Mouse (Mus musculus) adrenal gland, postnatal 25 days (tissue): ENCODE results near the gene Rab11a. TPM values are rescaled to one million over a fixed set of nuclear protein-coding genes. Genes with fewer than 3 reads are reported as not detected.

ENCODE experiments used
- DNase-seq: peaks from one replicate; pipeline ENCODE4 v3.0.0; 2021; ENCODE audit warnings: mixed read lengths
- long read RNA-seq: library from polyadenylated mRNA; stranded (forward); transcript quantifications from one replicate; pipeline ENCODE4 v2.0.0, GENCODE M21; 2021
- total RNA-seq: library from RNA; stranded (reverse); gene quantifications from 2 replicates; pipeline ENCODE4 v1.2.3, GENCODE M21; 2021

The Rab11a gene
- 217 and 270 TPM in 2 replicates for total RNA-seq
- long read RNA-seq, transcript Rab11a-208 (5 exons, 2,336 nt) = major isoform, 100 of 115 reads
- long read RNA-seq, transcript Rab11a-204 (3 exons, 726 nt) = minor isoform, 5 of 115 reads
- long read RNA-seq, partial matches to known transcripts = 3 of 115 reads
- long read RNA-seq, other reads (novel, unspliced or antisense) = 6 of 115 reads

DNA sequence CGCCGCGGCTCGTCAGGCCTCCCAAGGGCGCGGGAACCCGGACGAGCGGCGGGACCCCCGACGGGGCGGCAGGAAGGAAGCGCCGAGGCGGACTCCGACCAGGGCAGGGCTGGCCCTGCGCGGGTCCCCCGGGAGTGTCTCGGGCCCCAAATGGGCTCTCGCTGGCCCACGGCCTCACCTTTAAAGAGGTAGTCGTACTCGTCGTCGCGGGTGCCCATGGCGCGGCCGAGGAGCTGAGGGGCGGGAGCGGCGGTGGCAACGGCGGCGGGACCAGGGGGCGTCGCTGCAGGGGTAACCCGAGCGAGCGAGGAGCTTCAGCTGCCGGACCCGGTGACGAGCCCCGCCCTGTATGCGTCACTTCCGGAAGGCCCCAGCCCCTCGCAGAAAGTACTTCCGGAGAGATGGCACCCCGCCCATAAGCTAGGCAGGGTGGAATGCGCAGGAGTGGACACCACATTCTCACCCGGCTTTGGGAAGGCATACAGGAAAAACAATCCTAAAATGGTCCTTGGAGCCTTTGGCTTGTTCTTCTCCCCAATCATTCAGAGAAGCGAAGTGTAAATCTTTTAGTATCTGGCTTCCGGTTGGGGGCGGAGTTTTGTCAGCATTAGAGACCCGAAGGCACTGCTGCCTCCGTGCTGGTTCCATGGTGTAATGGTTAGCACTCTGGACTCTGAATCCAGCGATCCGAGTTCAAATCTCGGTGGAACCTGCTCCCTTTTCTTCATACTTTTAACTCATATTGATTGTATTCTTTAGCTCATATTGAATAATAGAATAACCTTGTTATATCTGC, at the start of gene Rab11a:
Rab11a (minus strand) TSS at position 353 of the 796 bp plus-strand sequence.
- DNase-seq = peak; percentile 96

DNA sequence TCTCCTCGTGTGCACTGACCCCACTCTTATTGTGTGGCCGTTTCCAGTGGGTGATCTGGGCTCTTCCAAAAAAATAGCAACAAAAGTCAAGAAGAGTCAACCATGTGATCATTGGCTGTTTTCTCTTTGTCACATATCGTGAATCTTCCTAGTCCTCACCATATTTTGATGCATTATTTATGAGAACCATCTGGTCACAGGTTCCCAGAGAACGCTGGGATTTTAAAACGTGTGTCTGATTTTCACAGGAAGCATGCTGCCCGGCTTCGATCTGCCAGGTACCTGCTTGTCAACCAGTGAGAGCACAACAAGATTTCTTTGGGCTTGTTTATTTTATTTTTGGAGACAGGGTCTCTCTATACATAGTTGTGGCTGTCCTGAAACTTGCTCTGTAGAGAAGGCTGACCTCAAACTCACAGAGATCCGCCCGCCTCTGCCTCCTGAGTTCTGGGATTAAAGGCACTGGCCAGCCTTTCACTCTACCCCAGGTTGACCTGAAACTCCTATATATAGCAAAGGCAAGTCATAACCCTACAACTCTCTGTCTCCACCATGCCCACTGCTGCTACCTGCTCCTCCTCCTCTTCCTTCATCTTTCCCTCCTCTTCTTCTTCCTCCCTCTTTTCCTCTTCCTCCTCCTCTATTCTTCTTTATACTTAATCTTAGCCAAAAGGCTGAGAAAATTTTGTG, 48.8 kb upstream of the Rab11a start:
- no peak for DNase-seq

DNA sequence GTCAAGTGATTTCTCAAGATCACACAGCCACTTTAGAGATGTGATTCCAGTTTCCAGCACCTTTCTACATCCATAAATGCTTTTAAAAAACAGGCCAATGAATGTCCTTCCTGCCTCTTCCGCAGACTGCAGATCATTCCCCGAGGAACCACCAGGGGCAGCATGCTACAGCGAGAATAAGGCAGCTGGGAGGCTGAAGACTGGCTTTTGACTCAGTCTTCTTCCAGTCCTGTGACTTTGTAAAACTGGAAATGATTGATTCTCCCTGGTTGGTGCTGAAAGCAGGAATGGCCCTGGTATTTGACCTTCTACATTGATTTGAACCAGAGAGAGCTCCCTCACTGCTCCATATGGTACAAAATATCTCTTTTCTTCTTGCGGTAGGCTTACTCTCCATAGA, 47.3 kb upstream of the Rab11a start:
- DNase-seq = peak; percentile 78

DNA sequence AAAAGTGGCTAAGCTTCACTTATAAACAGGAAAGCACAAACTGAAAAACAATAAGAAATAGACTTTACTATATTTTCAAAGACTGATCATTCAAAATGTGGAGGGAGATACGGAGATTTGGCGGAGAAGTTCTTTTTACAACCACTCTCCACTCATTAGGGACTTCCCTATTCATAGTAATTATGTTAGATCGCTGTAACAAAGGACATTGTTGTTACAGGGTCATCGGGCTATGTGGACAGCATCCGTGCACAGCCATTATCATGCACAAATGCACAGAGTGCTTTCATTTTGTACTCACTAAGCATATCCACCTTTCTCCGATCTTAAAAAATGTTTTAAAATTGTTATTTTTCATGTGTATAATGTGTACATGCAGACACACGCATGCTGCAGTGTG, 46.0 kb upstream of the Rab11a start:
- DNase-seq = no peak

DNA sequence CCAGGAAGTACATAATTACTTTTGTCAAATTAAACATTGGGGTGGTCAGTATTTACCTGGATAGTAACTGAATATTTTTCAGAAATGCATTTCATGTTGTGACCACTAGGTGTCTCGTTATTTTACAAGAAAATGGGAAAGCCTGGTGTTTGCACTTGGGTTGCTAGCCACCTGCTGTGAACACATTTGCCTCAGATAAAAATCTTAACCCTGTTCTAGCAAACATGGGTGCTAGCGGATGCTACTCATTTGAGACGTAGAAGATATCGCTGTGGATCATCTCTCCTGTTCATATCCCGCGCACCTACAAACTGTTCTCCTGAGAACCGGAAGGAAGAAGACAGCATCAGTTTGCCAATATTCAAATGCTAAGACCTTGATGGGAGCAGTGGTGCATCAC, 42.1 kb upstream of the Rab11a start:
- DNase-seq = no peak

DNA sequence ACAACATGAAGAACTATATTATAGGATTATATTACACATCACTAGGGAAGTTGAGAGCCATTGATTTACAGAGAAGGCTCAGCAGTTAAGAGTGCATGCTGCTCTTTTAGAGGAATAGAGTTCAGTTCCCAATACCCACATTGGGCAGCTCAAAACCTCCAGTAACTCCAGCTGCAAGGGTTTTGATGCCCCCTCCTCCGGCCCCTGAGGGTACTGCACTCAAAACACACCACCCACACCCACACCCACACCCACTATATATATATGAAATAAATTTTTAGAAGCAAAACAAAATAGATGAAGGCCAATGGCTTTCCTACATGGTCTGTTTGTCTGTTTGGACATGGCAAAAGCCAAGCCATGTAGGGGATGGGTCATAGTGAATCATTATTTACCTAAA, 40.6 kb upstream of the Rab11a start:
- DNase-seq = no peak

DNA sequence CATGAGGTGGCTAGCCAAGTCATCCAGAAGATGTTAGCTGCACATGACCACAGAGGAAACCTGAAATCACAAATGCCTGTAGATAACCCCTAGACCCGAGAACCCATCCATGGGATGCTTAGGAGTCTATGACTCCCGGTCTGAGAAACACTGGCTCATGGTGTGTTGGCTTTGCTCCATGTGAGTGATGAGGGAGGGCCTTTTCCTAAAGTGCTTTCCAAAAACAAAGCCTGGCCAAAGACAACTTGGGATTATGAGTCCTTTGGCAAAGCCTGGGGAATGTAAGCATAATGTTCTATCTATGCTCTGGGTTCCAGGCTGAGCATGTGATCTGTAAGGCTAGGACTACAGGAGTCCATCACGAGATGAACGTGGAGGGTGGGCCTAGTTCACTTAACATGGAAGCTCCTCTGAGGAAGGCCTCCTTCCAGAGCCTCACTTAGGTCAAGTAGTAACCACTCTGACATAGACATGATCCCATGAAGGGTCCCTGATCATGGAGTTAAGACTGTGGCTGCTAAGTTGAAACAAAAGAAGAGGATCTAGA, 40.0 kb upstream of the Rab11a start:
- no peak for DNase-seq

DNA sequence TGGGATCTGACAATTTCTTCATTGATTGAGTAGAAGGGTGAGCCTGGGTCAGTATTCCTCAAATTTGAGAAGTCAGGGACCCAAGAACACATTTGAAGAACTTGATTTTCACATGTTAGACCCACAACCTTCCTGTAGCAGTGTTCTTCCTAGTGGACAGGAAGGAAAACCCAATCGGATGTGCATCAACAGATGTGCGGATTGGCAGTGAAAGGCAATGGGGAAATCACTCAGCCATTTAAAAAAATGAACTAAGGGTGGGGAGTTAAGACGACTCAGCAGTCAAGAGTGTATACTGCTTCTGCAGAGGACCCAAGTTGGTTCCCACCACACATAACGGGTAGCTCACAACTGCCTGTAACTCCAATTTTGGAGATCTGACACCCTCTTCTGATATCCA, 37.9 kb upstream of the Rab11a start:
- no peak for DNase-seq

DNA sequence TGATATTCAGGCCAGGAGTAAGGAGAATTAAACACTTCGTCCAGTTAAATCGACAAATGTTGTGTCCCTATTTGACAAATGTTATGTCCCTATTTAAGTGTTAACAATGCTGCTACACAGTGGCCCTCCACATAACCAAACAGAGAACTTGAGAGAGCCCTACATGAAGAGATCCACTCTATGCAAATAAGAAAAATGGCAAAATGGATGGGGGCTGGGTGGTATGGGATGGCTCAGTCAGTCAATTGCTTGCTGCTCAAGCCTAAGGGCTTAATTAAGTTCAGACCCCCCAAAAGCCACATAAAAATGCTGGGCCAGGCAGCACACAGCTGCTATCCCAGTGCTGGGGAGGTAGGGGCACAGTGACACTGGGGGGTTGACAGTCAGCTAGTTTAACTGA, 37.3 kb upstream of the Rab11a start:
- no peak for DNase-seq

DNA sequence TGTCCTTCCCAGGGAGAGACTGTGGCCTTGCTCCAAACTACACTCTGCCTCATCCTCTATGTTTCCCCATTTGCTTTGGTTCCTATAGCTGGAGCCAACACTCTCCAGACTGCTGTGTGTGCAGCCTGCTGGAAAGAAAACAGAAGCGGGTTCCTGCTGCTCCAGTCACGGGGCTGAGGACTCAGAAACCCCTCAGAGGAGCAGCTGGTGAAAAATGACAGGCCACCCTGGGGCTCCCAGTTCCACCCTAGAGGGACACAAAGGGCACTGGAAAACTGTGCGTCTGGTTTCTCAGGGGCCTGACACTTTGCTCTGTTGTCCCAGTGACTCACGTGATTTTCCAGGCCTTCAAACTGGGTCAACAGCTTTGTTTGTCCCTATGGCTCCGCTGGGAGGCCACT, 36.9 kb upstream of the Rab11a start:
- DNase-seq = peak; percentile 15

DNA sequence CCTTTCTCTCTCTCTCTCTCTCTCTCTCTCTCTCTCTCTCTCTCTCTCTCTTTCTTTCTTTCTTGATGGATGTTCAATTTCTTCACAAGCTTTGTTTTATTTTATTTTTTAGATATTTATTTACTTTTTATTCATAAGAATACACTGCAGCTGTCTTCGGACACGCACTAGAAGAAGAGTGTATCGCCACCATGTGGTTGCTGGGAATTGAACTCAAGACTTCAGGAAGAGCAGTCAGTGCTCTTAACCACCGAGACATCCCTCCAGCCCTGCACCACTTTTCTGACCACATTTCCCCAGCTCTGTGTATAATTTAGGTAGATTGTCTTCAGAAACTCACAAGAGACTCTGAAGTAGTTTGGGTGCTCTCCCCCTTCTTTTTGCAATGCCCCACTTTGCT, 36.4 kb upstream of the Rab11a start:
- no peak for DNase-seq

DNA sequence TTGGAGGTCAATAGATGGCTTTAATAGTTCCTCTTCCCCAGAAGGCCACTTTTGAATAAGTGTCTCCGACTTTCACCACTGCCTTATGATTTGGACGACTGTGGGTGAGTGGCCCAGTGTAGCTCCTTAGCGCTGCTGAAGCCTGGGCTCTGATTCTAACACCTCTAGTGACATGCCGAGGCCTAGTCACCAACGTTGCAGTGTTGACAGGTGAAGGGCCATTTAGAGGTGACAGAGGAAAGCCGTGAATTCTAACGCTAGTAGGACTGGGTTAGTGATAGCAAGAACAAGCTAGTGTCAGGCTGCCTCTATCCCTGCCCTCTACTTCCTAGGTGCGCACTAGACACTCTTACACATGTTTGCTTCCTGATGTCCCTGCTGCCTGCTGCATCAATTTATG, 35.7 kb upstream of the Rab11a start:
- DNase-seq = no peak

DNA sequence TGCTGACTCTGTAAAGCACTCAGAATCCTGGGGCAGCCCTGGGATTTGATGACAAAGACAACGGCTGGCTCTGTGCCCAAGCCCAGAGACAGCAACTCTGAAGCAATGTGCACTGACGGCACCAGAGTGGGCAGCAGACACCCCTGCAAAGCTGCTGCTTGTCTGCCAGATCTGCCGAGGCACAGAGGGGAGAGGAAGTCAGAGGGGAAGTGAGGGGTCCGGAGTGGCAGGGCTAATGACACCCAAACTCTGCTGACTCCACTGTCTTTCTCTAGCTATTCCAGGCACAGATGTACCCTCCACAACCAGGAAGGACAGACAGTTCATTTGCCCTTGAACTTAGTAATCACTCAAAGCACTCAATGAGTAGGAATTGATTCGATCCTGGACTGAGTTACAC, 33.7 kb upstream of the Rab11a start:
- DNase-seq = peak; percentile 78

DNA sequence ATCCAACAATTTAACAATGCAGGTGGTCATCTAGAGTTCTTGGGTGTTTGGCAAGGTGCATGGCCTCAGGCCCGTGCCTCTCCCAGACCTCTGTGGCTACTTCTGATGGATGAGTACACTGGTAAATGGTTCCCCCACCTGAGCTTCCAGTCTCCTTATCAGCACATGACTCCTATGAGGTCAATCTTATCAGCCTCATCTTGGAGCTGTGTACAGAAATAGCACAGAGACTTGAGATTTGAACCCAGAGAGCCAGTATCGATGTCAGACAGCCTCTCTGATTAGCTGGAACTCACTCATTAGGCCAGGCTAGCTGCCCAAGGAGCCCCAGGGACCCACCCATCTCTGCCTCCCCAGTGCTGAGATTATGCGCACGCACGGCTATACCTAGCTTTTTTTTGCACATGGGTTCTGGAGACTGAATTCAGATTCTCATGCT, 32.9 kb upstream of the Rab11a start:
- no peak for DNase-seq

DNA sequence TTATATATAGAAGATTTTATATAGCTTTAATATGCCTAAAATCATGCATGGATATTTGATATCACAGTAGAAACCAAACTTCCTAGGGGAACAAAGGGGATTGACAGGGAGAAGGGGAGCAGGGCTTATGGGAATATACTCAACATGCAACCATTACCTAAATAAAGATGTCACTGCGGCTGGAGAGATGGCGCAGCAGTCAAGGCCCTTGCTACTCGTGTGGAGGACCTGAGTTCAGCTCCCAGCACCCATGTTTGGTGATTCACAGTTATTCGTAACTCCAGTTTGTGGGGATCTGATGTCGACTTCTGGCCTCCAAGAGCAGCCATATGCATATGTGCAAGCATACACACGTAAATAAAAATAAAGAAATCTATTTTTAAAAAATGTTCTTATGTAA, 32.4 kb upstream of the Rab11a start:
- no peak for DNase-seq

DNA sequence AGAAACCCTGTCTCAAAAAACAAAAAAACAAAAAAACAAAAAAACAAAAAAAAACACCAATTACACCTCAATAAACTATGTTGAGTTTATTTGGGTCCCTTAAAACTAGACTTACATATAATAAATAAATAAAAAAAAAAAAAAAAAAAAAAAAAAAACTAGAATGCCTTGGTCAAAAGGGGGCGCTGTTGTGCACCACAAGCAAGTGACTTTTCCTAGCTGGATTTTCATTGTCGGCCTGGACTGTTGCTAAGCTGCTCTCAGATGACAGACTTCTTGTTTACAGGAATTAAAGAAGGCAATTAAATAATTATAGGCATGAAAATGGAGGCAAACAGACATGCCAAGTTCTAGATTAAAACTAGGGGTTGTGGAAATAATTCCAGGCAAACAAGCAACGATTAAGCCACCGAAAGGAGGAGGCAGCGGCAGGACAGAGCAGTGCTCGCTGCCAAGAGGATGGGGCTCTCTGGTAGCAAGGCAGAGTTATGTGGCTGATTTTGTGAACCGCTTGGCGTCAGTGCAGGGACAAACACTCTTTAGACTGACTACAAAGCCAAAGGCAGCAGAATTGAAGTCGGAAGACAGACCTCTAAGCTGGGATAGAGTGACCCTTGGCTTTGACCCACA, 31.6 kb upstream of the Rab11a start:
- DNase-seq = peak; percentile 42

DNA sequence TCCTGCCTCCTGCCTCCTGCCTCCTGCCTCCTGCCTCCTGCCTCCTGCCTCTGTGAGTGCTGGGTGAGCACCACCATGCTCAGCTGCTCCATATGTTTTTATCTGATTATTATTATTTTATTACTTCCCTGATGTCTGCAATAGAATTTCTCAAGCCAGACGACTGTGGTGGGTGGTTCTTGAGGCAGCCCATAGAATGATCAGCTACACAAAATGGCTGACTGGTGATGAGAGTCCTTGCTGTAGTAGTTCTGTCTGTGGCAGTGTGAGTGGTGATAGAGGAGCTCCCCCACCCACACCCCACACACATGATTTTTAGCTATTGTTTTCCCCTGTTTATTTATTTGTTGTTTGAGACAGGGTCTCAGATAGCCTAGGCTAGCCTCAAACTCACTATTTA, 30.2 kb upstream of the Rab11a start:
- no peak for DNase-seq

DNA sequence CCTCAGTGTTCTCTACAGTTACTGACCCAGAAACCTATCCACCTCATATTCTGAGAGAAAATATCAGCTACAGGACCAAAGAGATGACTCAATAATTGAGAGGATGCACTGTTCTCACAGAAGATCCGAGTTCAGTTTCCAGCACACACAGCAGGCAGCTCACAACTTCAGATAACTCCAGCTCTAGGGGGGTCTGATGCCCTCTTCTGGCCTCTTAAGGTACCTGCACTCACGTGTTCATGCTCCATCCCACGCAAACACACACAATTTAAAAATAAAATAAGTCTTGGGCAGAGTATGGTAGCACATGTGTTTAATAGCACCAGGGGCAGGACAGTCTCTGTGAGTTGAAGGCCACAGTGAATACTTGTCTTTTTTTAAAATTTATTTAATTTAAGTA, 28.6 kb upstream of the Rab11a start:
- no peak for DNase-seq

DNA sequence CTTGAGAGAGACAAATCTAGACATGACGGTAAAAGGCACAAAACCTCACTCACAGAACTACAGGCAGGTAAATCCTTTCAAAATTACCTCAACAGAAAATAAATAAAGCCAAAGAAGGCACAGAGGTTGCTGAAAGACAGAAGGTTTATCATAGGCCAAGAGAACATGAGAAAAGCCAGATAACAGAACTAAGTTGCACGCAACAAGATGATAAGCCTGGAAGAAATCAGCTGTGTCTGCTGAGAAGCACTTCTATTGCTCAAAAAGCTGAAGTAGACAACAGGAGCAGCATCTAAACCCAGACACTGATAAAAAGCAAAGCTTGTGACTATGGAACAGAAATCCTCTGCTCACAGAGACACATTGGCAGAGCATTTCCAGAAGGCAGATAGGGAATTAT, 27.3 kb upstream of the Rab11a start:
- DNase-seq = no peak

DNA sequence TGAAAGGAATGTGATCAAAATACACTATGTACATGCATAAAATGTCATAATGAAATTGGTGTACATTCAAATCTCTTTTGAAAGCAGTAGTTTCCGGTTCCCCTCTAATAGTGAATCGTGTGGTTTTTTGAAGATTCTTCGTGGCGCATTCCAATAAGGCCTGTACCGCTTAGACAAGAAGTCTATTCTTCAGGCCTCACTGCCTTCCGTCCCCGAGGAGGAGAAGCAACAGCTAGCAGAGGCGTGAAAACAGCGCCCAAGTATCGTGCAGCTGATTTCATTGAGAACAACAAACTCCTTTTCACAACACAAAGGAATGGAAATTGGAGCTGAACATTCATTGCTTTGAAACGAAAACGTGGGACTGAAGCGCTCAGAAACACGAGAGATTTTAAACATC, 20.5 kb upstream of the Rab11a start:
- DNase-seq = no peak

DNA sequence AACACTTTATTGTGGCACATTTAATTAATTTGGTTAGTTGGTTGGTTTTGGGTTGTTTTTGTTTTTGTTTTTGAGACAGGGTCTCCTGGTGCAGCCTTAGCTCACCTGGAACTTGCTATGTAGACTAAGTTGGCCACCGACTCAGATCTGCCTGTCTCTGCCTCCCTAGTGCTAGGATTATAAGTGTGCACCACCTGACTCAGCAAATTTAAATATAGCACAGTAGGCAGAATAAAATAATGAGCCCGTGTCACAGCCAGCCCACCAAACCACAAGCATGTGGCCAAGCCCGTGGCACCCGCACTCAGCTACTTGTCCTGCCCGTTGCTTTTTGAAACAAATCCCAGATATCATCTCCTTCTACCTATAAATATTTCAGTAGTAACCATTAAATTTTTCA, 15.0 kb upstream of the Rab11a start:
- DNase-seq = no peak

DNA sequence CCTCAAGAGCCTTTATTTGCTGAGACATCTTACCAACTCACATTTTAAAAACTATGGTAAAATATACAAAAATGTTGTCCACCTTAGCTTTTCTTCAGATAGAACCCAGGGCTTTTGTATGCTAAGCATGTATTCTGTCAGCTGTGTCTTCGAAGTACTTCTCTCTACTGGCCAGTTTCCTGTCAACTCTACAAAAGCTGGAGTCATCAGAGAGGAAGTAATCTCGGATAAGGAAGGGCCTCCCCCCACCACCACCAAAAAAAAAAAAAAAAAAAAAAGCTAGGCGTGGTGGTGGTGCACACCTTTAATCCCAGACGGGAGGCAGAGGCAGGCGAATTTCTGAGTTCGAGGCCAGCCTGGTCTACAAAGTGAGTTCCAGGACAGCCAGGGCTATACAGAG, 11.8 kb upstream of the Rab11a start:
- DNase-seq = no peak

DNA sequence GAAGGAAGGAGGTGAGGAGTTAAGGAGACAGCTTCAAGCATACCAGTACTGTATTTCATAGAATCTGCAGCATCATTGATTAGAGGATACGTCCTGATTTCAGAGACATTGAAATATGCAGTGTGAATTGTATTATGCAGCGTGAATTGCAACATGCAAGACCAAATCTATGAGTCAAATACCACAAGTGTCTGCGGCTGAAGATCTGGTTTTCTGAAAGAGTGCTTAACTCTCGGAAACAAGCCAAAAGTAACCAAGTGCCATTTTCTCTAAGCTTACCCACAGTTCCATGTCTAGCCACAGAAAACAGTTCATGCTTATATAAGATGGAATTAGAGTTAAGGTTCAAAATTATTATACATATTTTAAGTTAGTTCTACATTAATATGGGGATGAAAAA, 10.2 kb upstream of the Rab11a start:
- DNase-seq = no peak
